Mouse (Mus musculus) liver, postnatal 0 days (tissue): Measurements from ENCODE around the gene Pcx. TPM values are rescaled to one million over a fixed set of nuclear protein-coding genes. Genes with fewer than 3 reads are reported as not detected.

Experiments used
- ATAC-seq: fragments of 200-750 bp; cut with Nextera tagmentation; 2 replicates; pipeline ENCODE4 v1.8.0; 2017; ENCODE audit warnings: mild to moderate bottlenecking, moderate library complexity
- DNase-seq: peaks from one replicate; pipeline ENCODE4 v3.0.0-alpha.2; 2016
- H3K27ac ChIP-seq: fragments of 300-500 bp; sonication (generic); 2 replicates; pipeline ENCODE4 v1.5.1; 2014; ENCODE audit warnings: antibody characterized with exemption, moderate library complexity, mild to moderate bottlenecking, low read depth
- H3K27me3 ChIP-seq: fragments of 300-500 bp; sonication (generic); 2 replicates; pipeline ENCODE4 v1.6.1; 2014; ENCODE audit warnings: low read length, control low read depth, mixed read lengths; ENCODE audit not compliant: insufficient read depth
- H3K36me3 ChIP-seq: fragments of 300-500 bp; sonication (generic); replicated peaks from 2 replicates; pipeline ENCODE4 v1.6.1; 2014; ENCODE audit warnings: mild to moderate bottlenecking, control low read depth, low read length, moderate library complexity, mixed read lengths; ENCODE audit not compliant: insufficient read depth
- H3K4me1 ChIP-seq: fragments of 300-500 bp; sonication (generic); 2 replicates; pipeline ENCODE4 v1.6.1; 2014; ENCODE audit warnings: antibody characterized with exemption, mild to moderate bottlenecking, control low read depth; ENCODE audit not compliant: insufficient read depth
- H3K4me2 ChIP-seq: fragments of 300-500 bp; sonication (generic); 2 replicates; pipeline ENCODE4 v1.6.1; 2014; ENCODE audit warnings: low read depth, mild to moderate bottlenecking, low read length, moderate library complexity, mixed read lengths
- H3K4me3 ChIP-seq: fragments of 300-500 bp; sonication (generic); 2 replicates; pipeline ENCODE4 v1.5.1; 2014; ENCODE audit warnings: low read depth, low read length
- H3K9ac ChIP-seq: fragments of 300-500 bp; sonication (generic); replicated peaks from 2 replicates; pipeline ENCODE4 v1.6.1; 2014; ENCODE audit warnings: mild to moderate bottlenecking, moderate library complexity
- H3K9me3 ChIP-seq: fragments of 300-500 bp; sonication (generic); 2 replicates; pipeline ENCODE4 v1.6.1; 2016; ENCODE audit warnings: mild to moderate bottlenecking, control low read depth, low read length, mixed read lengths
- CTCF ChIP-seq: sonication (generic); IDR thresholded peaks from 2 replicates; pipeline ENCODE4 v1.5.1; 2016; ENCODE audit warnings: antibody characterized with exemption, low read depth
- EP300 ChIP-seq: IDR thresholded peaks from 2 replicates; pipeline ENCODE4 v1.6.1; 2016; ENCODE audit warnings: antibody characterized with exemption, low read depth, mild to moderate bottlenecking
- WGBS: fragments of 180-500 bp; shearing (Covaris S2); extraction: QIAGEN DNeasy Blood & Tissue Kit; methylation state at CpG from one replicate; pipeline ENCODE4 v1.1.7; 2014; ENCODE audit not compliant: insufficient replicate concordance; 5-methylcytosine and 5-hydroxymethylcytosine counted together
- polyA plus RNA-seq: library from polyadenylated mRNA; unstranded; fragments of >200 nt; fragmentation: Nextera tagmentation; extraction: Ambion mirVana; gene quantifications from 2 replicates; pipeline ENCODE4 v1.2.1, GENCODE M21; 2015

Pcx gene
- polyA plus RNA-seq, 1 experiment from 2014 or later = 283 TPM

DNA sequence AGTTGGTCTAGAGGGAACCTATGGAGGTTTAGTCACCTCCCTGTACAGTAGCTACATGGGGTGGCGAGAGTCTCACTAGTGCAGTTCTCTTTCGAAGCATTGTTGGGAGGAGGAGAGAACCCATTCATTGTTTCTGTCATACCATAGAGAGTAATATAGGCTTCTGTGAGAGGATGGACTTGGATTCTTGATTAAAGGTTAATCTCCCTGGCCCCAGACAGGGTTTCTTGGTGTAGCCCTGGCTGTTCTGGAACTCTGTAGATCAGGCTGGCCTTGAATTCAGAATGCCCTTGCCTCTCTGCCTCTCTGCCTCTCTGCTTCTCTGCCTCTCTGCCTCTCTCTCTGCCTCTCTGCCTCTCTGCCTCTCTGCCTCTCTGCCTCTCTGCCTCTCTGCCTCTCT lies 46.5 kb downstream of the Pcx start:
- Histone ChIP-seq H3K4me1 (peaks cover 58% of the 10 kb centered on the region), H3K9me3 (no peaks in the 10 kb centered on the region), H3K4me3 (no peak overlapping the region), H3K27me3 (no peaks in the 10 kb centered on the region), H3K27ac (peak overlapping the region; percentile 96), H3K9ac (peak overlapping the region; percentile 69; the same call in 1 of the 2 replicates), H3K4me2 (peak overlapping the region; percentile 66; the same call in 1 of the 2 replicates), H3K36me3 (no peaks in the 10 kb centered on the region)
- 85% methylated on average over 2 of the region's 2 CpGs for WGBS
- no peak for ATAC-seq
- DNase-seq = no peak
- TF ChIP-seq EP300 = no peak
- no peak for TF ChIP-seq CTCF

DNA sequence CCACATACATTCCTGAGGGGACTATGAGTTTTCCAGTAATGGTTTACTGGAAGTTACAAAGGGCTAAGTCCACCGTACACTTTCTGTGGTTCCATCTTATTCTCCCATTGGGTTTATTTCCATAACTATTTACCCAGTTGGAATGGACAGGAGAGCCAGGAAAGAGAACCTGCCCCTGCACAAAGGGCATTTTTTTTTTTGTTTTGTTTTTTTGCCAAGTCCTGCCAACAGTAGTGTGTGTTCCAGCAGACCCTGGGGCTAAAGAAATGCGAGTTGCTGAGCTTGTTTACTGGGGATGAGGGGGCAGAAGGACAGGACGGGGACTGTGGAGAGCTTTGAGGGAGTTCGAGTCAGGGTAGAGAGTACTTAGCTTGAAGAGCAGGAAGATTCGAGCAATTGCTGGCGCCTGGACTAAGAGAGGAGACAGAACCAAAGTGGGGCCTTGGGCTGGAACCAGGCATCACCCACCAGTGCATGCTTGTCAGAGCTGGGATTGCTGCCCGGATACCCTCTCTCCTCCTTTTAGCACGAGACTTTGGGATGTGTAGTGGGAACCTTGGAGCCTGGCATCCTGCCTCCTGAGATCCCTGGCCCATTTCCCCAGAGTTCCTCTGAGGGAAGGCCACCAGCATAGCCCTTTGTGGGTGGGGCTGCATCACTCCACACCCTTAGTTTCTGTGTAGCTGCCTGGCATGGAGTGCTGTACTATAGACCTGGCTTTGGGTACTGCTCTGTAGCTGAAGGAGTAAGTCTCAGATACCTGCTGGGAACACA lies 47.7 kb downstream of the Pcx start:
- H3K4me1 ChIP-seq = peaks cover 58% of the 10 kb centered on the region
- H3K9me3 ChIP-seq = no peaks in the 10 kb centered on the region
- peak overlapping the region; percentile 96 for H3K27ac ChIP-seq
- peak overlapping the region; percentile 66 for H3K4me2 ChIP-seq
- ATAC-seq (peak; percentile 78), DNase-seq (no peak)
- no peaks in the 10 kb centered on the region for H3K36me3 ChIP-seq
- TF ChIP-seq CTCF (no peak), EP300 (no peak)
- 56% methylated on average over 8 of the region's 8 CpGs for WGBS
- H3K9ac ChIP-seq = peak overlapping the region; percentile 69
- H3K27me3 ChIP-seq = no peaks in the 10 kb centered on the region
- H3K4me3 ChIP-seq = peak overlapping the region; percentile 10; the same call in 1 of the 2 replicates

DNA sequence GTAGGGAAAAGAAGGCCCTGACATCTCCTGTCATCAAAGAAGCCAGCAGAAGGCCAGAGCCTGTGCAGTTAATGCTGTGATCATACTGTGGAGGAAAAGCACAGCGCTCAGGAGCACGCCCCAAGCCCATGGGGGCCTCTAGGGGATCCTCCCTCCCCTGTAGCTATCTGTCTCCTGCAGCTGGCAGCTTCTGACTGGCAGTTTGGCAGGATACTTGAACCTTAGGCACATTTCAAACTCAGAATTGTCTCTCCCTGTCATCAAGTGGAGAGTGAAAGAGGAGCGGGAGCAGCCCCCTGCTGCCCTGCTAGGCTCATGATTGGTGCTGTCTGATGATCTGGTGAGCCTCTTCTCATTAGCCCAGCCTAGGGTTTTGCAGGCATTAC lies 48.3 kb downstream of the Pcx start:
- Histone ChIP-seq H3K9ac (peak overlapping the region; percentile 69), H3K27me3 (no peaks in the 10 kb centered on the region), H3K4me3 (peak overlapping the region; percentile 27), H3K9me3 (no peaks in the 10 kb centered on the region), H3K4me1 (peaks cover 62% of the 10 kb centered on the region), H3K4me2 (peak overlapping the region; percentile 66), H3K27ac (peak overlapping the region; percentile 96), H3K36me3 (no peaks in the 10 kb centered on the region)
- TF ChIP-seq EP300 (peak; percentile 97), CTCF (peak; percentile 34; the same call in 1 of the 2 replicates)
- DNase-seq (peak; percentile 85), ATAC-seq (peak; percentile 97)
- 60% methylated on average over 3 of the region's 3 CpGs for WGBS

DNA sequence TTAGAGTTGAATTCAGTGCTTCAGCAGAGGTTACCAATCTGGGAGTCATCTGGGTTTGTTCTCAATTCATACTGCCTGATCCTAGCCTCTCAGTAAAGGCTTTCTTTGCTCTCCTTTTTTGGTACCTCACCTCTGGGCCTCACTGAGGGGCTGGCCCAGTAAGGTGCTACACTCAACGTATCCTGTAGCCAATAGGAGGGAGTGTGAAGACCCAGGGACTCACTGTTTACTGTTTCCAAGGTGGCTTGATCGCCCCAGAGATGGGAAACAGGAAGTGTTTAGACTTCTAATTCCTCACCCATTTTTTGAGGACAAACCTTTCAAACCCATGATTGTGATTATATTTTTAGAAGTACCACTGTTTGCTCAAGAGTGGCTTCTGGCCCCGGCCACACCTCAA lies 48.7 kb downstream of the Pcx start:
- H3K27me3 ChIP-seq = no peaks in the 10 kb centered on the region
- ATAC-seq = peak; percentile 49

DNA sequence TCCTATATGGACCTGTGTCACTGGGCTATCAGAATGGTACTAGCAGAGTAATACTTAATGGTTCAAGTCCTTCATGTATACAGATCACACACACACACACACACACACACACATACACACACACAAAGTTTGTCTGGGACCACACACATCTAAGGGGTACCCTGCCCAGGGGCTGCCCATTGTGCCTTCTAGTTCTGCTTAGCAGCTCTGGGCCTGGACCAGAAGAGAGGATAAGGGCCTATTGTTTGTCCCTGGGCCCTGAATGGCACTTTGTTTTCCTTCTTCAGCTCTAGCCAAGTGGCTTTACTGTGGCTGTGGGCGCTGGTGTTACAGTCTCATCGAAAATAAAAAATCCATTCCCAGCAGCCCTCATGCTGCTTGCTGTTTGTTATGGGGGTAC lies 49.3 kb downstream of the Pcx start:
- peak overlapping the region; percentile 66 for H3K4me2 ChIP-seq
- H3K9me3 ChIP-seq = no peaks in the 10 kb centered on the region
- H3K27ac ChIP-seq = peak overlapping the region; percentile 96
- ATAC-seq (no peak), DNase-seq (no peak)
- H3K4me3 ChIP-seq = peak overlapping the region; percentile 27
- H3K36me3 ChIP-seq = no peaks in the 10 kb centered on the region
- TF ChIP-seq EP300 (no peak), CTCF (no peak)
- H3K4me1 ChIP-seq = peaks cover 61% of the 10 kb centered on the region
- H3K9ac ChIP-seq = peak overlapping the region; percentile 69
- WGBS = 73% methylated on average over 2 of the region's 2 CpGs
- H3K27me3 ChIP-seq = no peaks in the 10 kb centered on the region

More for the DNA sequence above, 48.7 kb downstream of the Pcx start:
- Histone ChIP-seq H3K4me2 (peak overlapping the region; percentile 66), H3K27ac (peak overlapping the region; percentile 96), H3K4me3 (peak overlapping the region; percentile 27), H3K9me3 (no peaks in the 10 kb centered on the region), H3K4me1 (peaks cover 63% of the 10 kb centered on the region), H3K9ac (peak overlapping the region; percentile 69), H3K36me3 (no peaks in the 10 kb centered on the region)
- no peak for TF ChIP-seq EP300
- TF ChIP-seq CTCF = no peak
- DNase-seq = no peak
- 41% methylated on average over 3 of the region's 3 CpGs for WGBS

DNA sequence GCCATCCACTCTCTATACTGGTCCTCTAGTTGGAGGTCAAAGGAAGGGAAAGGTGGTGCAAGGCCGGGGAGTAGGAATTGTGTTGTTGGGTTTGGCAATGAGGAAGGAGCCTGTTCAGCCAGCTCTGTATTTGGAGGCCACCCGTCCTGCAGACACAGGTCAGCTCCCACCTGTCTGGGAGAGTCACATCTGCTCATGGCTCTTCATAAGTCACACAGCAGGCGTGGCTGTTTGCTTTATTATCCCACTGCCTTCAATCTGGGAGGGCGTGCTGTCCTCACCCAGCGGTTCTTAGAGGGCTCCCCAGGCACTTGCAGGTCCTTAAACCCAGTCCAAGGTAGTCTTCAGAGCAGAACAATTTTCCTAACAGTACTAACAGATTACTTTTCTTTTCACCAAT lies 49.9 kb downstream of the Pcx start:
- H3K36me3 ChIP-seq = no peaks in the 10 kb centered on the region
- H3K9ac ChIP-seq = peak overlapping the region; percentile 69
- no peaks in the 10 kb centered on the region for H3K27me3 ChIP-seq
- H3K4me3 ChIP-seq = 0 out of 2 replicates have a peak overlapping the region, but pooled peaks have one; percentile 27
- peak overlapping the region; percentile 66 for H3K4me2 ChIP-seq
- DNase-seq (no peak), ATAC-seq (no peak)
- TF ChIP-seq CTCF (no peak), EP300 (no peak)
- H3K9me3 ChIP-seq = no peaks in the 10 kb centered on the region
- peaks cover 56% of the 10 kb centered on the region for H3K4me1 ChIP-seq
- peak overlapping the region; percentile 96 for H3K27ac ChIP-seq
- 76% methylated on average over 5 of the region's 5 CpGs for WGBS
